Mouse (Mus musculus): ENCODE results near the gene Colgalt2. TPM values are rescaled to one million over a fixed set of nuclear protein-coding genes. Genes with fewer than 3 reads are reported as not detected.

The Colgalt2 gene
- polyA plus RNA-seq, 1 experiment from 2014 or later = 2.1 TPM

DNA sequence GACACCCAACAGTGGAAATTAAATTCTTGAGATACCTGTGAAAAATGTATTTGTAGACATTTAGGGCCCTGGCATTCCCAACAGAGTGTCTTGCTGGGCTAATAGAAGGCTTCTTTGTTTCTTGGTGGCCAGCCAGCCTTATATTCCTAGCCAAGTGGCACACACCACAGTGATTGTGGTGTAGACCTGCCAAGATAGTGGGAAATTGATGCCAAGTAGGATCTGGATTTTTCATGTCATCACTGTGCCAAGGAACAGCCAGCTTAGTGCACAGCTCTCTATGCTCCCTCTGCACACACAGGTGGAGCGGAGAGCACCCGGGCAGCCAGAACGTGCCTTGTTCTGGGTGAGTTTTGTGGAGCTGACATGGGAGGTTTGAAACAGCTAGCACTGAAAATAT, 11.0 kb downstream of the Colgalt2 start:
- WGBS = 89% methylated on average over 3 of the region's 3 CpGs
- Histone ChIP-seq H3K9me3 (ENCODE audit: control insufficient read depth, low read depth, low read length) (peaks cover 5% of the 10 kb centered on the region; the same call in 1 of the 2 replicates), H3K27me3 (ENCODE audit: control insufficient read depth, insufficient read depth, low read length) (no peaks in the 10 kb centered on the region), H3K27ac (ENCODE audit: low read length) (no peak overlapping the region), H3K4me1 (ENCODE audit: control insufficient read depth, insufficient read depth, low read length) (0 out of 2 replicates have a peak, but pooled peaks cover 6% of the 10 kb centered on the region), H3K4me2 (replicated peaks; ENCODE audit: low read depth, low read length) (no peak overlapping the region), H3K36me3 (ENCODE audit: control insufficient read depth, insufficient read depth, low read length) (no peaks in the 10 kb centered on the region), H3K9ac (replicated peaks; ENCODE audit: low read depth, low read length) (no peak overlapping the region), H3K4me3 (ENCODE audit: low read depth, low read length) (no peak overlapping the region)
- ATAC-seq (ENCODE audit: insufficient number of reproducible peaks, insufficient read depth, low FRiP score, low read depth) = no peak

DNA sequence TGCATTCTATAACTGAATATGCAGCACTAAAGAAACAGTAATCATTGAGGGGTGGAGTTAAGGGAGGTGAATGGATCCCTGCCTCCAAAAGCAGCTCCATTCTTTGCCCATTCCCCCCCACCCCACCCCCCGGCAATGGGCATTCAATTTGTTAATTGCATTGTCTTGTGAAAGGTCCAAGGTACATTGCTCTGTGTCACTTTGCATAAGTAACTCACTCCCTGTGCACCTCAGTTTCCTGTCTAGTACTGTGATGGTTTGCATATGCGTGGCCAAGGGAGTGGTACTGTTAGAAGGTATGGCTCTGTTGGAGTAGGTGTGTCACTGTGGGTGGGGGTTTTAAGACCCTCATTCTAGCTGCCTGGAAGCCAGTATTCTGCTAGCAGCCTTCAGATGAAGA, 13.5 kb downstream of the Colgalt2 start:
- Histone ChIP-seq H3K27ac (ENCODE audit: low read length) (no peak overlapping the region), H3K9ac (replicated peaks; ENCODE audit: low read depth, low read length) (no peak overlapping the region), H3K36me3 (ENCODE audit: control insufficient read depth, insufficient read depth, low read length) (no peaks in the 10 kb centered on the region), H3K9me3 (ENCODE audit: control insufficient read depth, low read depth, low read length) (peaks cover 5% of the 10 kb centered on the region; the same call in 1 of the 2 replicates), H3K4me1 (ENCODE audit: control insufficient read depth, insufficient read depth, low read length) (peaks cover 15% of the 10 kb centered on the region; the same call in 1 of the 2 replicates), H3K27me3 (ENCODE audit: control insufficient read depth, insufficient read depth, low read length) (no peaks in the 10 kb centered on the region), H3K4me2 (replicated peaks; ENCODE audit: low read depth, low read length) (no peak overlapping the region), H3K4me3 (ENCODE audit: low read depth, low read length) (no peak overlapping the region)
- 92% methylated on average over 2 of the region's 2 CpGs for WGBS
- ATAC-seq (ENCODE audit: insufficient number of reproducible peaks, insufficient read depth, low FRiP score, low read depth) = no peak

DNA sequence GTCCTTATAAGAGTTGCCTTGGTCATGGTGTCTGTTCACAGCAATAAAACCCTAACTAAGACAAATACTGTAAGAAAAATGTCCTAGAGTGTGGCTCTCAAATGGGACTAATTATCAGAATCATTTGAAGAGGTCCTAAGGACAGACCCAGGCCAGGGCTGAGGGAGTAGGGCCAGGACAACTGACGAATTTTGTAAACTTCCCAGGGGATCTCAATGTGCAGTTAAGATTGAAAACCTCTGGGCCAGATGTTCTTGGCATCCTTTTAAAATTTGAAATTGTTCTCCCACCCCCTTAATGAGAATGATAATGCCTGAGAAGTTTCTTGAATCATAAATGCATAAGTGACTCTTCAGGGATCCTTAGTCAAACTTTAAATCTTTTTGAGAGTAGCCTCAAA, 14.3 kb downstream of the Colgalt2 start:
- ATAC-seq (ENCODE audit: insufficient number of reproducible peaks, insufficient read depth, low FRiP score, low read depth) = no peak
- H3K4me3 ChIP-seq (ENCODE audit: low read depth, low read length) = no peak overlapping the region
- no peak overlapping the region for H3K4me2 ChIP-seq (replicated peaks; ENCODE audit: low read depth, low read length)
- 74% methylated on average over 1 of the region's 1 CpGs for whole genome bisulfite sequencing
- H3K27ac ChIP-seq (ENCODE audit: low read length) = no peak overlapping the region
- H3K4me1 ChIP-seq (ENCODE audit: control insufficient read depth, insufficient read depth, low read length) = peaks cover 15% of the 10 kb centered on the region
- H3K9me3 ChIP-seq (ENCODE audit: control insufficient read depth, low read depth, low read length) = peaks cover 5% of the 10 kb centered on the region; the same call in 1 of the 2 replicates
- no peaks in the 10 kb centered on the region for H3K36me3 ChIP-seq (ENCODE audit: control insufficient read depth, insufficient read depth, low read length)
- no peaks in the 10 kb centered on the region for H3K27me3 ChIP-seq (ENCODE audit: control insufficient read depth, insufficient read depth, low read length)
- H3K9ac ChIP-seq (replicated peaks; ENCODE audit: low read depth, low read length) = no peak overlapping the region

DNA sequence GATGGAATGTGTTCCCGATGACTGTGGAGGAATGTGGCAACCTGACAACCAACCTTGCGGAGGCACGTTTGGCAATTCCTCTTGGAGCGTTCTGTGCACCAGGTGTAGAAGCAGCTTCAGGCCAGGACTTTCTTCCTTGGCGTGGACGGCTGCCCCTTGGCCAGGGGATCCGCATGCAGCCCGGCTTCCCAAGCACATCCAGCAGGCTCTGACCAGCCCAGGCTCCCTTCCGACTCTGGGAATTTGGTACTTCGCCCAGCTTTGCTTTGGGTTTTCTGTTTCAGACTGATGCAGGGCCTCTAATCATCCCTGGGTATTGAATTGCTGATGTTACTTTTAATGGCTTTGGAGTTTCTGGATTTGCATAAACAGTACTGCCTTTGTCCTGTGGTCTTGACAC, 14.8 kb downstream of the Colgalt2 start:
- 76% methylated on average over 10 of the region's 10 CpGs for WGBS

DNA sequence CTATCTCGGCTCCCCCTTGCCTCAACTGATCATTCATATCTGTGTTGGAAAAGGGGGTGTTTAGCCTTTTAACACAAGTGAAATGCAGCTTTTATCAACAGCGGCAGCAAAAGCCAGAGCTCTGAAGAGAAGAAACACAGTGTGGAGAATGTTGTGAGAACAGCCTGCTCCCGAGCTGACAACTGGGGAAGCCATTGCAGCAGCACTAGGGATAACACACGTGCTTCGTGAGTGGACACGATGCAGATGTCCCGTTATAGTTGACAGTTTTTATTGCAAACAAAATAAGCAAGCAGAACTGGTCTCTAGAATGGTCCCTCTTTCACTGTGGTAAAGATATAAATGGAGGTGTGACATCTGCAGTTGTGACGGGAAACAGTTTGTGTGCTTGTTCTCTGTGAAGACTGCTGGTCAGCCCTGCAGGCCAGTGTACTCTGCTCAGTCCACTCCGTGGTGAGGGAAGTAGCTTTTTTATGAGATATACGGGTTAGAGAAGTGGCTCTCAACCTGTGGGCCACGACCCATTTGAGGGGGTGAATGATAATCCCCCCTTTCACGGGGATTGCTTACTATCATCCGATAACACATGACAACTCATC, 16.8 kb downstream of the Colgalt2 start:
- 52% methylated on average over 13 of the region's 13 CpGs for WGBS
- H3K27ac ChIP-seq (ENCODE audit: low read length) = no peak overlapping the region

More for the DNA sequence above, 14.8 kb downstream of the Colgalt2 start:
- Histone ChIP-seq H3K9ac (replicated peaks; ENCODE audit: low read depth, low read length) (no peak overlapping the region), H3K4me2 (replicated peaks; ENCODE audit: low read depth, low read length) (no peak overlapping the region), H3K27ac (ENCODE audit: low read length) (no peak overlapping the region), H3K36me3 (ENCODE audit: control insufficient read depth, insufficient read depth, low read length) (no peaks in the 10 kb centered on the region), H3K4me1 (ENCODE audit: control insufficient read depth, insufficient read depth, low read length) (peaks cover 15% of the 10 kb centered on the region), H3K27me3 (ENCODE audit: control insufficient read depth, insufficient read depth, low read length) (no peaks in the 10 kb centered on the region), H3K4me3 (ENCODE audit: low read depth, low read length) (no peak overlapping the region), H3K9me3 (ENCODE audit: control insufficient read depth, low read depth, low read length) (peaks cover 5% of the 10 kb centered on the region; the same call in 1 of the 2 replicates)
- ATAC-seq (ENCODE audit: insufficient number of reproducible peaks, insufficient read depth, low FRiP score, low read depth) = no peak

DNA sequence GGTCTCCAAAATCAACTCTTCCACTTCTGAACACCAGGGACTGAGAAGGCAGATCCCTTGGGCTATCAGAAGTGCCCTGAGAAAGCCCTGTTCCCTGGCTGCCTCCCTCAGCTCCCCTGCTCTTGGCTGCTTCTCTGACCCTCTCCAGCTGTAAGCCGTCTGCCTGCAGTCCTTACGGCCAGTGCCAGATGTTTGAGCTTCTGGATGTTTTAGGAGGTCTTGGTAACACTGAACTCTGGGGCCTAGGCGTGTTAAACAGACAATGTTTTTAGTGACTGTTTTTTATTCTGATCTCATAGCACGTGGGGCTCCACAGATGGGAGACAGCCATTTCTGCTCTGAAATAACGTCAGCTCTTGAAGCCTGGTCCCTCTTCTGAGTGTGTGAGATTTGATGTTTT, 18.0 kb downstream of the Colgalt2 start:
- peak overlapping the region; percentile 58; the same call in 1 of the 2 replicates for H3K27ac ChIP-seq (ENCODE audit: low read length)
- no peaks in the 10 kb centered on the region for H3K27me3 ChIP-seq (ENCODE audit: control insufficient read depth, insufficient read depth, low read length)
- no peak overlapping the region for H3K4me2 ChIP-seq (replicated peaks; ENCODE audit: low read depth, low read length)
- ATAC-seq (ENCODE audit: insufficient number of reproducible peaks, insufficient read depth, low FRiP score, low read depth) = peak; percentile 72; the same call in 1 of the 2 replicates
- H3K9ac ChIP-seq (replicated peaks; ENCODE audit: low read depth, low read length) = no peak overlapping the region
- WGBS = 7% methylated on average over 5 of the region's 5 CpGs
- H3K36me3 ChIP-seq (ENCODE audit: control insufficient read depth, insufficient read depth, low read length) = no peaks in the 10 kb centered on the region
- H3K4me3 ChIP-seq (ENCODE audit: low read depth, low read length) = no peak overlapping the region
- H3K4me1 ChIP-seq (ENCODE audit: control insufficient read depth, insufficient read depth, low read length) = peaks cover 15% of the 10 kb centered on the region
- no peaks in the 10 kb centered on the region; the same call in 1 of the 2 replicates for H3K9me3 ChIP-seq (ENCODE audit: control insufficient read depth, low read depth, low read length)

More for the DNA sequence above, 16.8 kb downstream of the Colgalt2 start:
- ATAC-seq (ENCODE audit: insufficient number of reproducible peaks, insufficient read depth, low FRiP score, low read depth) = 0 out of 2 replicates have a peak, but pooled peaks have one; percentile 16
- Histone ChIP-seq H3K9me3 (ENCODE audit: control insufficient read depth, low read depth, low read length) (peaks cover 5% of the 10 kb centered on the region; the same call in 1 of the 2 replicates), H3K4me1 (ENCODE audit: control insufficient read depth, insufficient read depth, low read length) (peaks cover 15% of the 10 kb centered on the region), H3K4me2 (replicated peaks; ENCODE audit: low read depth, low read length) (no peak overlapping the region), H3K36me3 (ENCODE audit: control insufficient read depth, insufficient read depth, low read length) (no peaks in the 10 kb centered on the region), H3K4me3 (ENCODE audit: low read depth, low read length) (no peak overlapping the region), H3K9ac (replicated peaks; ENCODE audit: low read depth, low read length) (no peak overlapping the region), H3K27me3 (ENCODE audit: control insufficient read depth, insufficient read depth, low read length) (no peaks in the 10 kb centered on the region)

DNA sequence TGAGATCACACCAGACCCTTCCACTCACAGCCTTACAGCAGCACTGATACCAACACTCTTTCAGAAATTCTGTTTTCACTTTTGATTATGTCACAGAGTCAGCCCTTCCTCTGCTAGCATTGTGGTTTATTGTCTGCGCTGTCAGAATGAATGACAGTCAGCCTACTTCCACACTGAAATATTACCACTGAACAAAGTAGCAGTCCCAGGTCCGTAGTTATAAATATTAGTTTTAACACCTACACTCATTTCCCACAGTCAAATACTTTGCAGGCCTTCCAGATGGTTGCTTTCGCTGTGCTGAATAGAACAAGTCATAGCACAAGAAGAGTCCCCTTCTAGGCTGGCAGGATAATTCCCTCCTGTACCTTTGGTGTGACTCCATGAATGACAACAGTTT, 22.7 kb downstream of the Colgalt2 start:
- Histone ChIP-seq H3K27ac (ENCODE audit: low read length) (no peak overlapping the region), H3K4me3 (ENCODE audit: low read depth, low read length) (no peak overlapping the region), H3K4me2 (replicated peaks; ENCODE audit: low read depth, low read length) (no peak overlapping the region), H3K4me1 (ENCODE audit: control insufficient read depth, insufficient read depth, low read length) (peaks cover 3% of the 10 kb centered on the region), H3K36me3 (ENCODE audit: control insufficient read depth, insufficient read depth, low read length) (no peaks in the 10 kb centered on the region), H3K27me3 (ENCODE audit: control insufficient read depth, insufficient read depth, low read length) (no peaks in the 10 kb centered on the region), H3K9ac (replicated peaks; ENCODE audit: low read depth, low read length) (no peak overlapping the region), H3K9me3 (ENCODE audit: control insufficient read depth, low read depth, low read length) (no peaks in the 10 kb centered on the region)
- WGBS = 56% methylated on average over 3 of the region's 3 CpGs
- no peak for ATAC-seq (ENCODE audit: insufficient number of reproducible peaks, insufficient read depth, low FRiP score, low read depth)

DNA sequence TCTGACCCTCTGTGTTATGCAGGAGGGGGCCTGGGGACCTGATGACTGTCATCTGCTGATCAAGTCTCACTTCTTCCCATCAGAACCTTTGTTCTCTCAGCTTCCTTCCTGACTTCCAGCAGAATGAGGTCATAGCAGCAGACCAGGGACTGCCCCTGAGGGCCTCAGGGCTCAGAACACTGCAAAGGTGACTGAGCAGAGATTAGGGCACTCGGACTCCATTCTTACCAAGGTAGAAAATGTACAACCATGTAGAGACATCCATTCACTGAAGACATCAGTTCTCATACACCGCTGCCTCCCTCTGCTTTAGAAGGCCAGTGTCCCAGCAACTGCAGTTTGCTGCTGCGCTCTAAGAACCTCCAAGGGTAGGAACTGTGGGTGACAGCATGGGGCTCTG, 23.4 kb downstream of the Colgalt2 start:
- no peaks in the 10 kb centered on the region; the same call in 1 of the 2 replicates for H3K4me1 ChIP-seq (ENCODE audit: control insufficient read depth, insufficient read depth, low read length)
- WGBS = 92% methylated on average over 3 of the region's 3 CpGs
- no peaks in the 10 kb centered on the region for H3K36me3 ChIP-seq (ENCODE audit: control insufficient read depth, insufficient read depth, low read length)
- no peaks in the 10 kb centered on the region for H3K27me3 ChIP-seq (ENCODE audit: control insufficient read depth, insufficient read depth, low read length)
- no peak overlapping the region for H3K4me3 ChIP-seq (ENCODE audit: low read depth, low read length)
- no peak overlapping the region for H3K9ac ChIP-seq (replicated peaks; ENCODE audit: low read depth, low read length)
- H3K4me2 ChIP-seq (replicated peaks; ENCODE audit: low read depth, low read length) = no peak overlapping the region
- ATAC-seq (ENCODE audit: insufficient number of reproducible peaks, insufficient read depth, low FRiP score, low read depth) = no peak
- no peaks in the 10 kb centered on the region for H3K9me3 ChIP-seq (ENCODE audit: control insufficient read depth, low read depth, low read length)
- no peak overlapping the region for H3K27ac ChIP-seq (ENCODE audit: low read length)

All from stomach, embryonic 14.5 days (tissue).